Mouse (Mus musculus) stomach, postnatal 0 days (tissue): ENCODE data around the gene Trim17.

ENCODE experiments used
- CTCF ChIP-seq: IDR thresholded peaks from 2 replicates; pipeline ENCODE4 v1.5.1; 2016; ENCODE audit warnings: antibody characterized with exemption, low read depth, mild to moderate bottlenecking, moderate library complexity
- EP300 ChIP-seq: optimal IDR thresholded peaks from 2 replicates; pipeline ENCODE3; 2016; ENCODE audit warnings: antibody characterized with exemption

- TF ChIP-seq CTCF (no peak), EP300 (peak; percentile 17)
Observed at GRCm38 (mm10) chr11:58939088-58939439, 15.4 kb upstream of the Trim17 start.
